ENCODE assay signal across 9 mouse cellular contexts in genomic region chr19:59457011-59457945, GRCm38 (mm10). TPM values are rescaled to one million over a fixed set of nuclear protein-coding genes. Genes with fewer than 3 reads are reported as not detected.
DNase-seq lines count a peak whose midpoint lies in the region; ATAC-seq and TF ChIP-seq lines count a peak whose summit lies in the region.
"Had no signal": no experiment of that assay in that cellular context is flagged by ENCODE, and none has a peak within 500 bp of the region (broad histone marks: within the 10 kb centered on the region; RNA-seq: fewer than 3 reads in every experiment).

No protein-coding gene starts in this region.

- intact Hi-C loops in gastrocnemius, postnatal 36 days (cut with DNase I), result loop anchor here (10.0 kb wide), 1 partner anchor 288 kb away; no protein-coding TSS in a partner anchor

- no peak overlapping the region for H3K9ac ChIP-seq in neural tube, embryonic 12.5 days

- WGBS in neural tube, embryonic 12.5 days, result 1% methylated on average over 23 of the region's 23 CpGs

- no peaks in the 10 kb centered on the region for H3K36me3 ChIP-seq in neural tube, embryonic 12.5 days

- ATAC-seq in neural tube, embryonic 12.5 days (ENCODE audit: low FRiP score, low read depth), result no peak

- no peaks in the 10 kb centered on the region; the same call in 1 of the 2 replicates for H3K4me1 ChIP-seq in embryonic fibroblast, embryonic 13.5 days (ENCODE audit: control insufficient read depth, insufficient read depth, low read length)
- peaks cover 22% of the 10 kb centered on the region for H3K4me1 ChIP-seq in neural tube, embryonic 12.5 days

- peak overlapping the region; percentile 61 for H3K4me2 ChIP-seq in neural tube, embryonic 12.5 days (replicated peaks)

- H3K4me3 ChIP-seq in embryonic fibroblast, embryonic 13.5 days (ENCODE audit: insufficient read depth, low read length), result peak overlapping the region; percentile 76
- H3K4me3 ChIP-seq in neural tube, embryonic 12.5 days, result no peak overlapping the region

- TF ChIP-seq POLR2A in embryonic fibroblast, embryonic 13.5 days (IDR thresholded peaks at IDR 0.05; ENCODE audit: low read depth, low read length), result no peak

- peak; percentile 58 for DNase-seq in gastrocnemius, adult 18-20 months (ENCODE audit: low spot score)
- no peak for DNase-seq in gastrocnemius, postnatal 36 days
- DNase-seq in 3T3-L1 (ENCODE audit: low read depth, low spot score), result peak; percentile 53
- DNase-seq in kidney, postnatal 25 days, result peak; percentile 60 to 83
- no peak for DNase-seq in c-Kit-positive CD71-positive TER-119-positive erythroid progenitor cells, embryonic 14.5 days (ENCODE audit: low spot score)
- DNase-seq in T-cell, adult 2 months (ENCODE audit: low spot score), result no peak

- TF ChIP-seq CTCF in embryonic fibroblast, embryonic 13.5 days (IDR thresholded peaks at IDR 0.05; ENCODE audit: borderline replicate concordance, insufficient read depth, low read length), result no peak

- H3K27me3 ChIP-seq in neural tube, embryonic 12.5 days (replicated peaks), result peaks cover 93% of the 10 kb centered on the region

- H3K9me3 ChIP-seq in neural tube, embryonic 12.5 days, result no peaks in the 10 kb centered on the region

- peak overlapping the region; percentile 75 for H3K27ac ChIP-seq in embryonic fibroblast, embryonic 13.5 days (ENCODE audit: insufficient read depth, low read length)
- H3K27ac ChIP-seq in neural tube, embryonic 12.5 days, result no peak overlapping the region

RNA-seq across cellular contexts. Expression of gene Emx2, which starts 0.9 kb away (rescaled TPM):
- total RNA-seq in gastrocnemius, adult 18-20 months (2021), result 1 to 10 TPM; 1.1 to 1.3 TPM
- under 1 TPM; 0.10 to 0.56 TPM for total RNA-seq in gastrocnemius, postnatal 36 days (2021)
- polyA plus RNA-seq in embryonic fibroblast, embryonic 13.5 days (2011; ENCODE audit: insufficient read length, low read depth, missing spikeins), result 16.6 and 20.5 TPM in 2 replicates
- polyA plus RNA-seq in neural tube, embryonic 12.5 days (2016; fragmentation: Nextera tagmentation; extraction: Ambion mirVana), result 0.54 and 2.1 TPM in 2 replicates
- total RNA-seq: hematopoietic stem cell, adult 5-6 weeks had no signal

Comparison
In these comparisons a context has a peak if more than half of its experiments do, and no peak if none do; other contexts are left out.
1. DNase-seq: peak in gastrocnemius, adult 18-20 months (single experiment), 3T3-L1 (single experiment) and kidney, postnatal 25 days (2 of 2); none in gastrocnemius, postnatal 36 days (0 of 2), c-Kit-positive CD71-positive TER-119-positive erythroid progenitor cells, embryonic 14.5 days (single experiment) and T-cell, adult 2 months (single experiment).